Mouse (Mus musculus) midbrain, embryonic 12.5 days (tissue): ENCODE results near the gene Hif3a. TPM values are rescaled to one million over a fixed set of nuclear protein-coding genes. Genes with fewer than 3 reads are reported as not detected.

Experiments
- ATAC-seq: fragments of 200-750 bp; cut with Nextera tagmentation; 2 replicates; pipeline ENCODE4 v1.8.0; 2017; ENCODE audit warnings: low read depth, moderate TSS enrichment, moderate library complexity; ENCODE audit not compliant: low FRiP score
- H3K27ac ChIP-seq: fragments of 300-500 bp; sonication (generic); replicated peaks from 2 replicates; pipeline ENCODE4 v1.5.1; 2016; ENCODE audit warnings: mild to moderate bottlenecking
- H3K27me3 ChIP-seq: fragments of 300-500 bp; sonication (generic); 2 replicates; pipeline ENCODE4 v1.6.1; 2016; ENCODE audit warnings: mild to moderate bottlenecking
- H3K36me3 ChIP-seq: fragments of 300-500 bp; sonication (generic); 2 replicates; pipeline ENCODE4 v1.6.1; 2016
- H3K4me1 ChIP-seq: fragments of 300-500 bp; sonication (generic); 2 replicates; pipeline ENCODE4 v1.6.1; 2016
- H3K4me2 ChIP-seq: fragments of 300-500 bp; sonication (generic); replicated peaks from 2 replicates; pipeline ENCODE4 v1.6.1; 2016; ENCODE audit warnings: mild to moderate bottlenecking, moderate library complexity
- H3K4me3 ChIP-seq: fragments of 300-500 bp; sonication (generic); 2 replicates; pipeline ENCODE4 v1.5.1; 2016; ENCODE audit warnings: mild to moderate bottlenecking
- H3K9ac ChIP-seq: fragments of 300-500 bp; sonication (generic); replicated peaks from 2 replicates; pipeline ENCODE4 v1.6.1; 2016; ENCODE audit warnings: mild to moderate bottlenecking, moderate library complexity
- H3K9me3 ChIP-seq: fragments of 300-500 bp; sonication (generic); 2 replicates; pipeline ENCODE4 v1.6.1; 2016; ENCODE audit warnings: mild to moderate bottlenecking
- WGBS: fragments of 180-500 bp; shearing (Covaris S2); methylation state at CpG from one replicate; pipeline ENCODE4 v1.1.7; 2016; 5-methylcytosine and 5-hydroxymethylcytosine counted together
- polyA plus RNA-seq: library from polyadenylated mRNA; unstranded; fragments of >200 nt; fragmentation: Nextera tagmentation; extraction: Ambion mirVana; gene quantifications from 2 replicates; pipeline ENCODE4 v1.2.1, GENCODE M21; 2016

Hif3a gene
- polyA plus RNA-seq, 1 experiment from 2014 or later = 4.9 TPM

DNA sequence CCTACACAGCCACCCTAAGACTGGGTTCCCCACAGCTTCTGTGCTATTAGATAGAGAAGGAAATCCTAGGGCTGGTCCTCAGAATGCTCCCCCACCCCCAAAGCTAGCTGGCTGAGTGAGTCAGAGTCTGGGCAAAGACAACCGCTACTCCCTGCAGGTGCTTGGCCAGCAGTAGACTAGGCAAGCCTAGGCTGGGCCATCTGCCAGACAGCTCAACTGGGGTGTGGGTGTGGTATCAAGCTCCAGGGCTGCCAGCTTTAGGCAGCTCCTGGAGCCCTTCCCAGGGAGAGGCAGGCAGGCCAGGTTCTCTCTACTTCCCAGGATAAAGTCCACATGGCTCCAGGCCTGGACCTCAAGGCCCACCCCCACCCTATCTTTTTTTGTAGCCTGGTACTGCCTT, 45.2 kb downstream of the Hif3a start:
- no peak overlapping the region for H3K4me2 ChIP-seq
- H3K27me3 ChIP-seq = no peaks in the 10 kb centered on the region
- H3K4me1 ChIP-seq = no peaks in the 10 kb centered on the region
- 84% methylated on average over 1 of the region's 1 CpGs for WGBS
- peaks cover 90% of the 10 kb centered on the region for H3K36me3 ChIP-seq
- H3K9me3 ChIP-seq = no peaks in the 10 kb centered on the region
- H3K4me3 ChIP-seq = no peak overlapping the region
- ATAC-seq = no peak
- no peak overlapping the region for H3K9ac ChIP-seq
- H3K27ac ChIP-seq = no peak overlapping the region

- Histone ChIP-seq H3K36me3 (peaks cover 90% of the 10 kb centered on the region), H3K9me3 (no peaks in the 10 kb centered on the region), H3K27ac (no peak overlapping the region), H3K4me2 (no peak overlapping the region), H3K4me1 (no peaks in the 10 kb centered on the region), H3K4me3 (no peak overlapping the region), H3K9ac (no peak overlapping the region), H3K27me3 (no peaks in the 10 kb centered on the region)
- 87% methylated on average over 6 of the region's 6 CpGs for WGBS
- ATAC-seq = no peak
Measured at GRCm38 (mm10) chr7:17015381-17015780, 46.8 kb downstream of the Hif3a start.

GRCm38 (mm10) chr7:17011909-17012590, 50.2 kb downstream of the Hif3a start:
- 91% methylated on average over 7 of the region's 7 CpGs for WGBS
- peaks cover 98% of the 10 kb centered on the region for H3K36me3 ChIP-seq
- ATAC-seq = no peak

GRCm38 (mm10) chr7:17010010-17010347, 52.2 kb downstream of the Hif3a start:
- no peaks in the 10 kb centered on the region for H3K9me3 ChIP-seq
- H3K9ac ChIP-seq = no peak overlapping the region
- no peaks in the 10 kb centered on the region for H3K27me3 ChIP-seq
- WGBS = 91% methylated on average over 5 of the region's 5 CpGs
- no peaks in the 10 kb centered on the region for H3K4me1 ChIP-seq
- H3K36me3 ChIP-seq = peaks cover 98% of the 10 kb centered on the region
- H3K27ac ChIP-seq = no peak overlapping the region
- no peak for ATAC-seq
- no peak overlapping the region for H3K4me3 ChIP-seq
- H3K4me2 ChIP-seq = no peak overlapping the region

More at GRCm38 (mm10) chr7:17011909-17012590, 50.2 kb downstream of the Hif3a start:
- Histone ChIP-seq H3K4me1 (no peaks in the 10 kb centered on the region), H3K9ac (no peak overlapping the region), H3K27me3 (no peaks in the 10 kb centered on the region), H3K9me3 (no peaks in the 10 kb centered on the region), H3K27ac (no peak overlapping the region), H3K4me3 (no peak overlapping the region), H3K4me2 (no peak overlapping the region)

GRCm38 (mm10) chr7:17009326-17010009, 52.8 kb downstream of the Hif3a start:
- Histone ChIP-seq H3K9ac (no peak overlapping the region), H3K36me3 (peaks cover 98% of the 10 kb centered on the region), H3K27ac (no peak overlapping the region), H3K27me3 (no peaks in the 10 kb centered on the region), H3K4me3 (no peak overlapping the region), H3K4me2 (no peak overlapping the region), H3K4me1 (no peaks in the 10 kb centered on the region), H3K9me3 (no peaks in the 10 kb centered on the region)
- 94% methylated on average over 16 of the region's 16 CpGs for WGBS
- no peak for ATAC-seq

- H3K4me3 ChIP-seq = no peak overlapping the region
- no peak overlapping the region for H3K27ac ChIP-seq
- WGBS = 87% methylated on average over 4 of the region's 4 CpGs
- H3K9me3 ChIP-seq = no peaks in the 10 kb centered on the region
- peaks cover 85% of the 10 kb centered on the region for H3K36me3 ChIP-seq
- H3K4me1 ChIP-seq = no peaks in the 10 kb centered on the region
- no peaks in the 10 kb centered on the region for H3K27me3 ChIP-seq
- H3K9ac ChIP-seq = no peak overlapping the region
- no peak overlapping the region for H3K4me2 ChIP-seq
- ATAC-seq = no peak
Measured at GRCm38 (mm10) chr7:17007300-17007699, 54.9 kb downstream of the Hif3a start.

GRCm38 (mm10) chr7:17004716-17005115, 57.5 kb downstream of the Hif3a start:
- Histone ChIP-seq H3K27me3 (no peaks in the 10 kb centered on the region), H3K4me1 (no peaks in the 10 kb centered on the region), H3K27ac (no peak overlapping the region), H3K36me3 (peaks cover 65% of the 10 kb centered on the region), H3K4me3 (no peak overlapping the region), H3K9ac (no peak overlapping the region), H3K9me3 (no peaks in the 10 kb centered on the region), H3K4me2 (no peak overlapping the region)
- no peak for ATAC-seq
- WGBS = 89% methylated on average over 7 of the region's 7 CpGs

DNA sequence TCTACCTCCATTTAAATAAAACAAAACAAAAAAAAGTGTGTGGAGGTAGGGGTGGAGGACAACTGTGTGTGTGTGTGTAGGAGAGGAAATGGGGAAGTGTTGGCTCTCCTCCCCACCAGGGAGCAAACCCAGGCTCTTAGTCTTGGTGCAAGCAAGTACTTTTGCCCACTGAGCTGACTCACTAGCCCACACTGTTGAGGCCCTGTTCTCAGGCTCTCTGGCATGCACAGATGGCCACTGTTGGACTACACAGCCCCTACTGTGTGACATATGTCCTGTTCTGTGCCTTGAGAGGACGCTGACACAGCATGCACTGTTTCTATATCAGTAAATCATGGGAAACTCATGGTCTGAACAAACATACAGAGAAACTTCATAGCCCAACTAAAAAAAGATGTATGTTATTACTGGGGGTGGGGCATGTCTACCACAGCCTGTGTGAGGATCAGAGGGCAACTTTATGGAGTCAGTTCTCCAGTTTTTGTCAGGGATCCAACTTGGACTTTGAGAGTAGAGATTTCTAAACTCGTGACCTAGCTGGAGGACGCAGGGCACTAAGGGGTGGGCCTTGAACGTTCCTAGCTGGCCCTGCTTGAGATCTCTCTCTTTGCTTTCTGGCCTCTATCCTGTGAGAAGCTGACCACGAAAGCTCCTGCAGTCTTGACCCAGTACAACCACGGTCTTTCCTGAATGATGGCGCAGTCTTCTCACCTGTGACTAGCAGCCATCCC, 58.8 kb downstream of the Hif3a start:
- Histone ChIP-seq H3K27ac (no peak overlapping the region), H3K4me1 (no peaks in the 10 kb centered on the region), H3K9me3 (no peaks in the 10 kb centered on the region), H3K27me3 (no peaks in the 10 kb centered on the region), H3K9ac (no peak overlapping the region), H3K4me3 (no peak overlapping the region), H3K36me3 (peaks cover 53% of the 10 kb centered on the region), H3K4me2 (no peak overlapping the region)
- ATAC-seq = no peak
- 88% methylated on average over 7 of the region's 7 CpGs for WGBS

GRCm38 (mm10) chr7:17002375-17003195, 59.6 kb downstream of the Hif3a start:
- WGBS = 14% methylated on average over 7 of the region's 7 CpGs
- no peak overlapping the region for H3K9ac ChIP-seq
- ATAC-seq = peak; percentile 69
- H3K27me3 ChIP-seq = no peaks in the 10 kb centered on the region
- no peak overlapping the region for H3K27ac ChIP-seq
- peaks cover 1% of the 10 kb centered on the region; the same call in 1 of the 2 replicates for H3K4me1 ChIP-seq
- H3K36me3 ChIP-seq = peaks cover 50% of the 10 kb centered on the region
- no peak overlapping the region for H3K4me3 ChIP-seq
- H3K9me3 ChIP-seq = no peaks in the 10 kb centered on the region
- no peak overlapping the region for H3K4me2 ChIP-seq

GRCm38 (mm10) chr7:16999650-17000049, 62.6 kb downstream of the Hif3a start:
- 0 out of 2 replicates have a peak, but pooled peaks have one; percentile 13 for ATAC-seq
- 21% methylated on average over 4 of the region's 4 CpGs for WGBS
- H3K9me3 ChIP-seq = no peaks in the 10 kb centered on the region
- peaks cover 22% of the 10 kb centered on the region for H3K36me3 ChIP-seq
- H3K4me3 ChIP-seq = no peak overlapping the region
- no peaks in the 10 kb centered on the region for H3K27me3 ChIP-seq
- no peak overlapping the region for H3K27ac ChIP-seq
- peaks cover 24% of the 10 kb centered on the region for H3K4me1 ChIP-seq
- H3K4me2 ChIP-seq = no peak overlapping the region
- H3K9ac ChIP-seq = no peak overlapping the region

DNA sequence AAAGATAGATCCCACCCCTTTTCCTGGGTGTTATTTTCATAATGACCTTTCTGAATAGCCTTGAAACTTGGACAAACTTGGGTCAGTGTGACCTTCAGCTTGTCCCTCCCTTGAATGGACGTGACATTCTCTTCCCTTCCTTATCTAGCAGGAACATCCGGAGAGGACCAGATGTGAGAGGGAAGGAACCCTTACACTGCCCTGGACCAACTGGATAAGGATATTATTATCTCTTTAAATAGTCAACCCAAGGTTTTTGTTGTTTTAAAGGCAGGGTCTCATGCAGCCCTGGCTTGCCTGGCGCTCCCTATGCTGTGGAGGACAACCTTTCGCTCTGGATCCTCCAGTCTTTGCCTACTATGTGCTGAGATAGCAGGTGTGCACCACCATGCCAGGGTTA, 63.0 kb downstream of the Hif3a start:
- 73% methylated on average over 4 of the region's 4 CpGs for WGBS
- H3K9ac ChIP-seq = no peak overlapping the region
- 0 out of 2 replicates have a peak, but pooled peaks have one; percentile 1 for ATAC-seq
- peaks cover 18% of the 10 kb centered on the region for H3K36me3 ChIP-seq
- H3K4me3 ChIP-seq = no peak overlapping the region
- no peaks in the 10 kb centered on the region for H3K27me3 ChIP-seq
- no peaks in the 10 kb centered on the region for H3K9me3 ChIP-seq
- no peak overlapping the region for H3K27ac ChIP-seq
- H3K4me2 ChIP-seq = no peak overlapping the region
- H3K4me1 ChIP-seq = peaks cover 28% of the 10 kb centered on the region
